Mouse (Mus musculus) urinary bladder, postnatal 36 days (tissue): ENCODE measurements around the gene Gm48551.
A peak's percentile ranks its signal among the peaks of the same experiment; 100 is the strongest.

Experiments
- DNase-seq, 2 experiments: peaks; one replicate each; pipeline ENCODE4 v3.0.0; 2022; ENCODE audit warnings: low spot score in 2 of 2, mixed read lengths in 1 of 2

The Gm48551 gene

DNA sequence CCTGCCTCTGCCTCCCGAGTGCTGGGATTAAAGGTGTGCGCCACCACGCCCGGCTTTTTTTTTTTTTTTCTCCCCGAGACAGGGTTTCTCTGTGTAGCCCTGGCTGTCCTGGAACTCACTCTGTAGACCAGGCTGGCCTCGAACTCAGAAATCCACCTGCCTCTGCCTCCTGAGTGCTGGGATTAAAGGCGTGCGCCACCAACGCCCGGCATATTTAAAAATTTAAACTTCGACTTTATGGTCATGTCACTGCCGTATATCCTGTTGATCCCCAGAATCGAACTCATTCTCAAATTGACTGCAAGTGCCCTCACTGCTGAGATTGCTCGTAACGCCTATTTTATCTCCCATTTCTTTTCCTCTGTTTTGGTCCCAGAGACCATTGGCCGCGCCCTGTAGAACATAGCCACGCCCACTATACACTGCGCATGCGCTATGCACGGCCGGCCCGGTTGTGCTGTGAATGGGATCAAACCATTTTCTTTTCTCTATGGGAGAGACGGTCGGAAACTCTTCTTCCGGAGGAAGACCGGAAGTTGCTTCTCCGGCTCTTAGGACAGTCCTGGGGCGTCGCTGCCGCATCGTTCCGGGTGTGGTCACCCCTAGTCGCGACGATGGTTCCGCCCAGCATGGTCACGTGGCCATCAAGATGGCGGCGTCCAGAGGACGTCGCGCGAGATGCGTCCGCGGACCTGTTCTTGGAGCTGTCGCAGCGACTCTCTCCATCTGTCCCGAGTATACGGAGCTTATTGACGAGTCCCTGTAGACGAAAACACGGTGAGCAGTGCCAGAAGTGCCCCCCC lies at the start of gene Gm48551, which contains the start of gene Dohh:
Gene Gm48551, plus strand, starts transcription at position 665 of the 803 bp plus-strand sequence.
Gene Dohh, plus strand, starts transcription at position 627 of the 803 bp plus-strand sequence.
- peak; percentile 98 to 99 for DNase-seq

DNA sequence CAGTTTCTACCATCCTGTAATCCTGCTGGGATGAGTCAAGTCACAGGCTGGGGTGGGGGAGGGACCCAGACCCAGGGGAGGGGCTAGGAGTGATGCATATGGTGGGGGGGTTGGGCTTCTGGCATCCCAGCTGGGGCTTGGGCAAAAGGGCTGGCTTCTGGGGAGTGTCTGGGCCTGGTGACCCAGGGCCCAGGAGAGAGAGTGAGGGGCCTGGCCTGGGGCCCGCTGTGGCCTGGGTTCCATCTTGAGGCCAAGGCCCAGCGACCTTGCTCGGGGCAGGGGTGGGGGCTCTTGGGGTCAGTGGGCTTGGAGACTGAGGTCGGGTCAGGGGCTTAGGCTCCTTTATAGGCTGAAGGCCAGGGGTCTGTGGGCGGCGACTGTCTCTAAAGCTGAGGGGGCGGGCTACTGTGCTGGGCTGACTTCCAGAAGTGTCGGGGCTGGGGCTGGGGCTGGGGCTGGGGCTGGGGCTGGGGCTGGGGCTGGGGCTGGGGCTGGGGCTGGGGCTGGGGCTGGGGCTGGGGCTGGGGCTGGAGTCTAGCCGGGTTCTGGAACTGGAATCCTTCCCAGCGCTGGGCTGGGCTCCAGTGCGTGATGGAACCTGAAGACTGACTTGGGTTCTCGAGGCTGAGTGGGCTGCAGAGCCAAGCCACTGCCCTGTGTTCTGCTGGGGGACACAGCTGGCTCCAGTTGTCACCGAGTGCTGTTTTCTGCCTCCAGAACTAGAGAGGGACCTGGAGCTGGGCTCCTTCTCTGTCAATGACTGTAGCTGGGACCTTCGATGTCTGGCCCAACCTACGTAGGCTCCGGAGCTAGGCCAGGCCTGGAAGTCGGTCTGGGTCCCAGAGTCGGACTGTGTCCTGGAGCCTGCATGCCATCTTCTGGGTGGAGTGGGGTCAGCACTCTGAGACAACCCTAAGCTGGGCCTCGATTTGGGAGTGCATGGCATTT lies 48.6 kb upstream of the Gm48551 start:
- DNase-seq = no peak

DNA sequence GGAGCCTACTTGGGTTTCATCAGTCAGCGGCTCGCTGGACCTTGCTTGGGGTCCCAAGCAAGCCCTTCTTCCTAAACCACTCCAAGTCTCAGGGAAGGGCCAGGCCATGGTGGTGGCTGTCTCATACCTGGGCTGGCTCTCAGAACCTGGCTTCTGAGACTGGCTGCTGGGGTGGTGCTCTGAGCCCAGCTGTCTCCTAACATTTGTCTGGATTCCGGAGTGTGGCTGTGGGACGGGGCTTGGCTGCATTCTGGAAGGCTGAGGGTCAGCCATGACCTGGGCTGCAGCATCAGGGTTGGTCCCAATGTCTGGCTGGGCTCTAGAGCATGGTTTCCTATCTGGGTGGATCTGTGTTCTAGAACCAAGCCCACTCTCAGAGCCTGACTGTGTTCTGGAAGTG lies 47.7 kb upstream of the Gm48551 start:
- DNase-seq = no peak

DNA sequence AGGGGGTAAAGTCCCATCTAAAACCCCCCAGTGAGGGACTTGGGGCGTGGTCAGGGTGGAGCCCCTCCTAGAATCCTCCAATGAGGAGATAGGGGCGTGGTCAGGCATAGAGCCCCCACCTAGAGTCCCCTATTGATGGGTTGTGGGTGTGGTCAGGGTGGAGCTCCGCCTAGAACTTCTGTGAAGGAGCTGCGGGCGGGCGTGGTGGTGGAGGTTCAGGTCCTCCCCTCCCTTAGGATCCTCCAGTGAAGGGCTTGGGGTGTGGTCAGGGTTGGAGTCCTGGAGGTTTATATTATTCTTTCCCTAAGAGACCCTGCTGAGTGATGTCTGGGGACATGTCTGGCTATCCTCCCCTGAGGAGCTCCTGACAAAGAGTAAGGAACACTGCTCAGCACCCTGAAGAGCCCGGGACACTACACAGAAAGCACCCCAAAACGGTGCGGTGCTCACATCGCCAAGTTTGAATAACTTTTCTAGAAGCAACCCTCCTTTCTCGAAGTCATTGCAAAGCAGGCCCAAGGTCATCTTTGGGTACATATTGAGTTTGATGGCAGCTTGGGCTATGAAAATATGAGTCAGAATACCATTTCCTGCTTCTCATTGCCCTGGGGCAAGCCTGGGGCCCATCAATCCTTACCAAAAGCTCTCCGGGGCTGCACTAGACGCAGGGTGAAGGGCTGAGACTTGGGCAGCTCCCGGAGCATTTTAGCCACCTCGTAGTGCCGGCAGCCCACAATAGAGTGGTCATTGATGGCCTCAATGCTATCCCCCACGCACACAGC lies 43.5 kb upstream of the Gm48551 start:
- DNase-seq = no peak

DNA sequence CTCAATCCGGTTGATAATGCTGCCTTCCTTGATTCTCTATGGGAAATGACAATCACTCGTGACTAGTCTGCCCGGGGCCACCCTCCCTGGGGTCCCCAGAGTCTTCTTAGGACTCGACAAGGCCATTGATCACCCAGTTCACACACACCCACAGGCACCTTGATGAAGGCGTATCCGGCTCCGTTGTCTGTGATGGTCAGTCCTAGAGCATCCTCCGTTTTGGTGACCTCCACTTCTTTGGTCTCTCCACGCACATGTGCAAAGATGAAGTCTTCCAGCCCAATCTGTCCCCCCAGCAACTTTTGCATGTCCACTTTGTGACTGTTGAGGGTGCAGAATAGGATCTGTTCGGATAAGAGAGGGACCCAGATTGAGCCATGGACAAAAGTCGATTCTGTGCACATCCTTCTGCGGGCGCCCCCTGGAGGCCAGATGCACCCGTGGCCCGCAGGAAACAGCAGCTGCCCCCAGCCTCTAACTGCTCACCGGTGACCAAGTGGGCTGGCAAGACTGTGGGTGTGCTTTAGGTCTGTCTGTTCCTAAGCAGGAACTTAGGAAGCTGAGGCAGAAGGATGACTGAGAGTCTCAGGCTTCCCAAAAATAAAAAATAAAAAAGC lies 42.8 kb upstream of the Gm48551 start:
- DNase-seq = peak in 1 of 2 experiments; percentile 64

DNA sequence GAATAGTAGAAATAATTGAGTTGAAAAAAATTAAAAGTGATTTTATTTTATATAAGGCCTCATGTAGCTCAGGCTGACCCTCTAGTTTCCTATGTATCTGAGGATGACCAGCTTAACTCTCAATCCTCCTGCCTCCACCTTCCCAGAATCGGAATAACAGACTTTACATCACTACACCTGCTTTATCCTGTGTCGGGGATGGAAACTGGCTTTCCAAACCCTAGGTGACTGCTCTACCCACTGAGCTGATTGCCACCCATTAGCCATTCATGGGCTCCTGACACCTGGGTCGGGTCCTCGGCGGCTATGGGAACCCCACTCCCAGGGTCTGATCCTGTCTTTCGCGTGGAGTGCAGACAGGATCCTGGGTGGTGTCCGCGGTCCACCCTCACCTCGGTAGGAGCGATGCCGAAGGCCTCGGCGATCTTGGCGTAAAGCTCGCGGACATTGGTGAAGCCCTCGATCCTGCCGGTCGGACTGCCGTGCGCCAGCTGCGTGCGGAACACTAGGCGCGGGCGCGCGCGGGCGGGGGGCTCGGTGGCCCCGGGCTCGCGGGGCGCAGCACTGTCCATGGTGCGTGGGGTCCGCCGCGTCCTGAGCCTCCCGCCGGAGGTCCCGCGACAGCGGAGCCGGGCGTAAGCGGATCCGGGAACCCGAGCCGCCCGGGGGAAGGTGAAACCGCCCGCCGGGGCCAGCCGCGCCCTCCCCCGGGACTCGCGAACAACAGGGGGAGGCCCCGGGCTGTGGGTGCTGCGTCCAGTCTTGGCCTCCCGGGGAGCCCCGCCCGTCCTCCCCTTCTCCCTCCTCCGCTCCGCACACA lies 41.4 kb upstream of the Gm48551 start, which contains the start of gene Gipc3:
Gene Gipc3, minus strand, starts transcription at position 581 of the 820 bp plus-strand sequence.
- DNase-seq = no peak

DNA sequence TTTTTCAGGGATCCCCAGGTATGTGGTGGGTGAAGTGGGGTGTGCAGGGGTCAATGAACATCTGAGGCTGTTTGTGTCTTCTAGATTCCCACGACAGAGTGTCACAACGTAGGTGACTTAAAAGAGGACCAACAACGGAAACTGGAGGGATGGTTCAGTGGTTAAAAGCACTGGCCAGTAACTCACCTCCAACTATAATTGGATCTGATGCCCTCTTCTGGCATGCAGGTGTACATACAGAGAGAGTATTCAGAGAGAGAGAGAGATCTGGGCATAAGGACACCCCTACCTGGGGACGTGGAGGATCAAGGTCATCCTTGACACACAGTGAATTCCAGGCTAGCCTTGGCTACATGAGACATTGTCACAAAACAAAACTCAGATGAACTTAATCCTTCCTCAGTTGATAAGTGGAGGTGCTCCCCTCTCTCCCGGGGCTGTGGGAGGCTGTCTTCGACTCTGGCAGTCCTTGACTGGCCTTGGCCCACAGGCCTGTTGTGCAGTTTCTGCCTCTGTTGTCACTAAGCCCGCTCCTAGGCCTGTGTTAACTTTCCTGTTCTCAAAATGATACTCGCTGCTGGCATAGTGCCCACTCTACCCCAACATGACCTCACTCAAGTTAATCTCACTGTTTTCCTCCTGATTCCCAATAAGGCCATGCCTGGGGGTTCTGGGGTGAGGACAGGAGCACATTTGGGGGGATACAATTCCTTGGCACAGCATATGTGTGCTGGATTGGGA lies 39.7 kb upstream of the Gm48551 start:
- no peak for DNase-seq

DNA sequence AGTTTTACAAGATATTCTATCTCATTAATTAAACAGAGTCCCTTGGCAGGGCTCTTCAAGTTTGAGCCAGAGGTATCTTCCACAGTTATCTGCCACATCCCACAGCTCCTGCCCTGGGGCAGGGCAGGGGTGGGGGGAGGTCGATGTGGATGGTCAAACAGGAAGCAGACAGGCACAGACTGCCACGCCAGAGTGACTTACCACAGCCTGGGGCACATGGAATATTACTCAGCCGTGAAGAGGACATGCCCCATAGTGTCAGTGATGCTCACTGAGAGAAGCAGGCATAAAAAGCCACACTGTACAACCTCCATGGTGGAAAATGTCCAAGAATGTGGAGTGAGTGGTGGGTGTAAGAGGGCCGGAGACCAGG lies 39.1 kb upstream of the Gm48551 start:
- DNase-seq = no peak

DNA sequence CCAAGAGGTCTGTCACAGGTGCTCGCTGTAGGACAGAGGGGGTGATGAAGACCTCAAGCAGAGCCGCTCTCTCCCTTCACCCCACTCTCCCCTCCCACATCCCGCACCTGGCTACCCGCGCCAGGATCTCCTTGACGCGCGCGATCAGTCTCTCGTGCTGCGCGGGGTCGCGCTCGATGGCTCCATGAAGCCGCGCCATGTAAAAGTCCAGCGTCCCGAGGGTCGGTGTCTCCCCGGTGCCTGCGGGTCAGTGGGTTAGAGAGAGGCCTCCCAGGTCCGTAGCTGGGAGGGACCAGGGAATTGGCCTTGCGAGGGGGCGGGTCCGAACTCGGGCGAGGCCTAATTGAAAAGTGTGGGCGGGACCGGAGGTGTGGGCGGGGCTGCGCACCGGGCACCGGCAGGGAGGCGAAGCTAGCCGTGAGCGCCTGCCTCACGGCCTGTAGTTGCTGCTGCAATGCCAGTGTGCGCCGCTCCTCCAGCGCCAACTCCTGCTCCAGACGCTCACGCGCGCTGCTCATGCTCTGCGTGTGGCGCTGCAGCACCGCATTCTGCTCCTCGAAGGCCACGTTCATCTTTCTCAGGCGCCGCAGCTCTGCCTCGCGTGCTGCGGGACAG lies 37.7 kb upstream of the Gm48551 start:
- peak; percentile 51 to 75 for DNase-seq

DNA sequence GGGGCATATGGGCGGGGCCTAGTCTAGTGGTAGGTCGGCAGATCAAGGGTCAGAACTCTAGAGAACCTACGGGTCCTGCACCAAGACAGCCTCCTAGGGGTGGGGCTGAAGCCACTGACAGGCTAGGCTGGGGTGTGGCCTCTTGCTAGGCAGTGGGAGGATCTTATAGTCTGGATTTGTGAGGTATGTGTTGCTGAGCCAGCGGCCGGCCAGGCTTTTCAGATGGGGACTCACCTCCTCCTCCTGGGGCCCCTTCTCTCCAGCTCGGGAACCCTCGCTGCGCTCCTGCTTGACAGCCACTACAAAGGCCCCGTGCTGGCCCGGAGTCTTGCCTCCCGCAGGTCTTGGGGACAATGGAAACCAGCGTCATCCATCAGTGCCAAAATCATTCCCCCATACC lies 35.1 kb upstream of the Gm48551 start:
- peak in 1 of 2 experiments; percentile 55 for DNase-seq

DNA sequence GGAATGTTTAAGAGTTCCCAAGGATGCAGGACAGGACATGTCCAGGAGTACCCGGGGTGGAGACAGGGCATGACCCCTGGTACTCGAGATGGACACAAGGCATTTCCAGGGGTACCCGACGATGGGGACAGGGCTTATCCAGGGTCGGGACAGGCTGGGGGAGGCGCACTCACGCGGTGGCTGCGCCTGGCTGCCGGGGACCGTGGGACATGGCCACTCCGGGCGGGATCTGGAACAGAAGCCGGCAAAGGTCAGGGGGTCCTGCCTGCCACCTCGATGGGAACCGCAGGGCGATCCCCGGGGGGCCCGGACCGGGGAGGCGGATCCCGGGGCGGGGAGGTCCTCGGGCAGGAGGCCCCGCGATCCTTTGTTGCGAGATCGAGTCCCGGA lies 34.3 kb upstream of the Gm48551 start:
- DNase-seq = no peak

DNA sequence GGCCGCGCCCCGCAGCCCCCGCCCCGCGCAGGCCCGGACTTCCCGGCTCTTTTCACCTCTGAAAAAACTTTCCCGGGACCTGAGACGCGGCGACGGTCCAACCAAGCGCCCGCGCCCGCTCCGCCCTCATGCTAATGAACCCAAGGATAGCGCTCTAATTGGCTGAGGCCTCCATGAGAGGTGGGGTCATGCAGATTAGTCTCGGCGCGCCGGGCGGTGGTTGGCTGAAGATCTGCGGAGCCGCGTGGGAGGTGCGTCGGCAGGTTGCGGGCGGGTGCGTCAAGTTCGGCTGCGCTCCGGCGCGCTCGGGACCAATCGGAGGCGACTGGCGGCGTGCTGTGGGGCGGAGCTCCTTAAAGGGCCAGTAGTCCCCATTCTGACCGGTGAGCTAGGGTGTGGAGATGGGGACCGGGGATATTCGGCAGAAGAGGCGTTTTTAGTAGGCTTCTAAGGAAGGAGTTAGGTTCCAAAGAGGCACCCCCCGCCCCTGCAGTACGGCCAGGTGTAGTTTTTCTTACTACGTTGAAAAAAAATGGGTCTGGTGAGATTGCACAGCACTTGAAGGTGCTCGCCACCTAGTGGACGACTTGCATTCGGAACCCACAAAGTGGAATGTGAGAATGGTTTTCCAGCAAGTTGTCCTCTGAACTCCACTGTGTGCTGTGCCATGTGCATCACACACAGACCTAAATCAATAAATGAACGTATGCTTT lies 33.8 kb upstream of the Gm48551 start, which contains the start of gene Hmg20b:
Gene Hmg20b, minus strand, starts transcription at position 130 of the 713 bp plus-strand sequence.
- peak; percentile 97 to 99 for DNase-seq

DNA sequence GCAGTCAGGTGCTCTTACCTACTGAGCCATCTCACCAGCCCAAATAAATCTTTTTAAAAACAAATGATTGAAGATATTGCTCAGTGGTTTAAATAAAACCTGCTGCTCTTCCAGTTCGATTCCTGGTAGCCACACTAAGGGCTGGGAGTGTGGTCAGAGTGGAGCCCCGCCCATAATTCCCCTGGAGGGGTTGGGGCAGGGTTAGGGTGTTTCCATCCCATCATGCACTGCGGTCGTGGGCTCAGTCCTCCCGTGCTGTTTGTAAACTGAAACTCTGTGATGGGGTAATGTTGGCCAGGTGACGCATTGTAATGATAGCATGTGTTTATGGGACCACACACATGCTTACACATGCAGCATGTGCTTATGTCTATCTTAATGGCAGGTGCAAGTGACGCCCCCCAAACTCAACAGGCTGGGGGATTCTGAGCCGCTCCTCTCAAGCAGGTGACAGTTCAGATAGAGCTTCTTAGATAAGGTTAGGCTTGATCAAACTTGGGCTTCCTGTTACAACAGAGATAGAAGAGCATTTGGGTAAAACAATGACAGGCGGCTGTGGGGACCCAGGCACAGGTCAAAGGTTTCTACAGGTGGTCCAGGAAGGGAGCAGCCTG lies 32.5 kb upstream of the Gm48551 start:
- no peak for DNase-seq

DNA sequence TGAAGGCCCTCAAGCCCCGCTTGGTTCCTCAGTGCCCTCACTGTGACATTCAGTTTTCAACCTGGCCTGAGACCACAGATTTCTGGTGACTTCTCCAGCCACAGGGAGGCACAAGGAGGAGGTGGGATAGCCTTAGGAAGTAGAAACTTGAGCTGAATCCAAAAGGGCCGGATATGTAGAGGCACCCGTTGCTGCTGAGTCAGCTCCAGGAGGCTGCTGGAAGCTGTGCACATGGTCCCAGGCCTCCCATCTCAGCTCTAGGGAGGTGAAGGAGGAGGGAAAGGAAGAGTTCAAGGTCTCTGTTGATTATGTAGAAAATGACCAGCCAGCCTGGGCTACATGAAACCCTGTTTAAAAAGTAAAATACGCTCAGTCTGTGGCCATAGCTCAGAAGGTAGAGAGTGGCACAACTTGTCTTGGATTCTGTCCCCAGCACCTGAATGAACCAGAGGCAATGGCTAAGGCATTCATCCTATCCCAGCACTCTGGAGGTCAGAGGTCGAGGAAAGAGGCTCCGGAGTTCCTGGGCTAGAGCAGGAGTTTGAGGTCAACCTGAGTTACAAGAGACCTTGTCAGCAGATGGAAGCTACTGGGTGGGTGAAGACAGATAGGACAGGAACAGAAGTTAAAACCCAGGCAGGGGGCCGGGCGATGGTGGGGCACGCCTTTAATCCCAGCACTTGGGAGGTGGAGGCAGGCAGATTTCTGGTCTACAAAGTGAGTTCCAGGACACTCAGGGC lies 29.4 kb upstream of the Gm48551 start:
- no peak for DNase-seq

DNA sequence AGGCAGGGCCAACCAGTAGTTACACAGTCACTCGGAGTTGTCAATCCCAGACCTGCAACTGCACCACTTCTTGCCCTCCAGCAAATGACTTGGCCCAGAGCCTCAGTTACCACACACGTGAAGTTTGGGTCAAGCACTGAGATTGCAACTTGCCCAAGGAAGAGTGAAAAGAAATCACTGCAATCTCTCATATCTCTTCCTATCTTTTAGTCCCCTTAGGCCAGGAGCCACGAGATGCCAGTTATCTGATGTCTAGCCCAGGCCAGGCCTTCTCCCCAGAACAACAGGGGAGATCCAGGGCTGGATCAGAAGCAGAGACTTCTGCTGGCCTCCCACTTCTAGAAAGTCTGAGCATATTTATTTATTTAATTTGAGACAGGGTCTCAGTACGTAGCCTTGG lies 28.7 kb upstream of the Gm48551 start:
- no peak for DNase-seq

DNA sequence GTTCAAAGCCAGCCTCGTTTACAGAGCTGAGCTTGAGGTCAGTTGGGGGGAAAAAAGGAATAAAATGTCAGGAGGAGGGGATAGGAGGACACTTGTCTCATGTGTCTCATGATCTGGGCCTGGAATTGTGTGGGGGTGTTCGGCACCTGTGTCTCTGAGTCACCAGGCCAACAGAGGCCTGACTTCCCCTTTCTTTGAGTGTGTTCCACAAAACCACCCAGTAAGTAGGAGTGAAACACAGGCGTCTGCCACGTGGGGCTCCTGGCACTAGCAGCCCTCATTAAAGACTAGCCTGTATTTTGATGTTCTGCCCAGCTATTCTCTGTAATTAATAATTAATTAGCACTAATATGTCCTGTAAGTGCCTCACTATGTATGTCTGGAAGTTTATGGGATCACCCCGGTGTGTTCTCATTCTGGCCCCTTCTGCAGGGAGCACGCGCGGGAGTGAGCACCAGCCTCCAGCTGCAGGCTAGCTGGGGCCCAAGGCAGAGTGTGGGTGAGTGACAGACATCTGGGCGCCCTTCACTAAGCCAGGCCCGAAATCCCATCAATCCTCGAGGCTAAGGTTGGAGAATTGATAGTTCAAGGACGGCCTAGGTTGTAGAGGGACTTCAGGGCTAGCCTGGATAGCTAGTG lies 27.8 kb upstream of the Gm48551 start:
- no peak for DNase-seq
